Mouse (Mus musculus) kidney, adult 2 months (tissue): ENCODE measurements around the gene Disp1.

ENCODE experiments used
- CTCF ChIP-seq: fragments of 200-500 bp; conservative IDR thresholded peaks from 2 replicates; pipeline ENCODE4 v1.5.1; 2011; ENCODE audit warnings: low read depth, mild to moderate bottlenecking, control low read depth, low read length, moderate library complexity, mixed read lengths; ENCODE audit not compliant: insufficient read depth, insufficient read length
- POLR2A ChIP-seq: fragments of 200-500 bp; IDR thresholded peaks from one replicate; pipeline ENCODE4 v1.6.1; 2011; ENCODE audit warnings: low read depth, low read length, control low read depth

DNA sequence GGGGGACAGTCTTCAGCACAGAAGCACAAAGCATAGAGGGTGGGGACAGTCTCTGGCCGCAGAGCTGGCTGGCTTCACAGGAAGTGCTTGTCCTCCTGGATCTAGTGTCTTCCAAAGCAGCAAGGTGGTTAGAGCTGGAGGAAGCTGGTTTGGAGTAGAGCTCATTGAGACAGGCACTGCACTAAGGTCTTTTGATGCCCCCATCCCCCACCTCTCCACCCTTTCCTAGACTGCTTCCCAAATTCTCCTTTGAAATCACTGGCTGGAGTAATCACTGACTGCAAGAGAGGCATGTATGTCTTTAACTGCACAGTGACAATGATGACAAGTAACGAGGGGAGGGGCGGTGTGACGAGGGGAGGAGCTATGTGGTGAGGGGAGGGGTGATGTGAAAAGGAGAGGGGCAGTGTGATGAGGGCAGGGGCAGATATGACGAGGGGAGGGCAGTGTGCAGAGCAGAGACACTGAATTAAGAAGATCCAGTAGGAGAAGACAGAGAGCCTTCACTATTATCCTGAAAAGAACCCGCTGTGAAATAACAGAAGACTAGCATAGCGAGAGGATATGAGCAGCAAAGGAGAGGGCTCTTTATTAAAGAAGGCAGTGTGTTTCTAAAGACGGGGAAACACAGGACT, 125.8 kb downstream of the Disp1 start:
- no peak for TF ChIP-seq CTCF
- TF ChIP-seq POLR2A, result no peak
